Comparison of ENCODE assay signal across 8 mouse cellular contexts in genomic region chr13:74008948-74009718, GRCm38 (mm10). TPM values are rescaled to one million over a fixed set of nuclear protein-coding genes. Genes with fewer than 3 reads are reported as not detected.
A peak's percentile ranks its signal among the peaks of the same experiment; 100 is the strongest.
DNase-seq lines count a peak whose midpoint lies in the region; ATAC-seq and TF ChIP-seq lines count a peak whose summit lies in the region.

Gene Tppp (plus strand): TSS chr13:74009407.

- peak within 1 kb of the TSS; percentile 77 for H3K9ac ChIP-seq in heart, embryonic 11.5 days (ENCODE audit: low read depth, low read length)
- H3K9ac ChIP-seq in kidney, embryonic 15.5 days = peak within 1 kb of the TSS; percentile 49
- H3K9ac ChIP-seq in limb, embryonic 15.5 days = peak within 1 kb of the TSS; percentile 28; the same call in 1 of the 2 replicates
- peak within 1 kb of the TSS; percentile 83 for H3K9ac ChIP-seq in midbrain, postnatal 0 days (replicated peaks; ENCODE audit: low read length, poor library complexity, severe bottlenecking)

- H3K4me3 ChIP-seq in erythroblast, embryonic 14.5 days (replicated peaks) = peak within 1 kb of the TSS; percentile 65
- peak within 1 kb of the TSS; percentile 66 for H3K4me3 ChIP-seq in heart, embryonic 11.5 days (ENCODE audit: low read depth, low read length)
- peak within 1 kb of the TSS; percentile 56 for H3K4me3 ChIP-seq in kidney, embryonic 15.5 days (replicated peaks)
- peak within 1 kb of the TSS; percentile 52 for H3K4me3 ChIP-seq in limb, embryonic 15.5 days
- H3K4me3 ChIP-seq in midbrain, postnatal 0 days (ENCODE audit: low read depth, low read length) = peak within 1 kb of the TSS; percentile 67

- no peaks in the 10 kb centered on the region for H3K36me3 ChIP-seq in erythroblast, embryonic 14.5 days (ENCODE audit: control insufficient read depth)
- H3K36me3 ChIP-seq in heart, embryonic 11.5 days (ENCODE audit: control insufficient read depth, insufficient read depth, low read length) = no peaks in the 10 kb centered on the region
- no peaks in the 10 kb centered on the region for H3K36me3 ChIP-seq in kidney, embryonic 15.5 days
- H3K36me3 ChIP-seq in limb, embryonic 15.5 days = no peaks in the 10 kb centered on the region
- no peaks in the 10 kb centered on the region for H3K36me3 ChIP-seq in midbrain, postnatal 0 days (ENCODE audit: insufficient read depth, low read length)

- peak within 1 kb of the TSS; percentile 100 for H3K4me2 ChIP-seq in heart, embryonic 11.5 days
- H3K4me2 ChIP-seq in kidney, embryonic 15.5 days = peak within 1 kb of the TSS; percentile 99
- H3K4me2 ChIP-seq in limb, embryonic 15.5 days = peak within 1 kb of the TSS; percentile 99
- peak within 1 kb of the TSS; percentile 73 for H3K4me2 ChIP-seq in midbrain, postnatal 0 days (ENCODE audit: low read depth, low read length, poor library complexity, severe bottlenecking)

- H3K9me3 ChIP-seq in erythroblast, embryonic 14.5 days (ENCODE audit: control insufficient read depth, low read length) = no peaks in the 10 kb centered on the region
- no peaks in the 10 kb centered on the region for H3K9me3 ChIP-seq in heart, embryonic 11.5 days (replicated peaks; ENCODE audit: control insufficient read depth, low read length)
- no peaks in the 10 kb centered on the region for H3K9me3 ChIP-seq in kidney, embryonic 15.5 days (replicated peaks)
- H3K9me3 ChIP-seq in limb, embryonic 15.5 days = no peaks in the 10 kb centered on the region
- no peaks in the 10 kb centered on the region for H3K9me3 ChIP-seq in midbrain, postnatal 0 days (ENCODE audit: low read length)

- TF ChIP-seq CTCF in midbrain, postnatal 0 days (IDR thresholded peaks at IDR 0.05) = no peak; the same call in 1 of the 2 replicates

- H3K27me3 ChIP-seq in erythroblast, embryonic 14.5 days (ENCODE audit: control insufficient read depth) = peaks cover 78% of the 10 kb centered on the region
- no peaks in the 10 kb centered on the region for H3K27me3 ChIP-seq in heart, embryonic 11.5 days (ENCODE audit: control insufficient read depth, insufficient read depth, low read length)
- peaks cover 64% of the 10 kb centered on the region for H3K27me3 ChIP-seq in kidney, embryonic 15.5 days
- peaks cover 36% of the 10 kb centered on the region for H3K27me3 ChIP-seq in limb, embryonic 15.5 days
- no peaks in the 10 kb centered on the region for H3K27me3 ChIP-seq in midbrain, postnatal 0 days (ENCODE audit: insufficient read depth, low read length)

- peak; percentile 94 for ATAC-seq in heart, embryonic 11.5 days (replicated peaks; ENCODE audit: insufficient number of reproducible peaks, low FRiP score, low TSS enrichment)
- ATAC-seq in kidney, embryonic 15.5 days (replicated peaks; ENCODE audit: low FRiP score) = peak; percentile 97
- ATAC-seq in limb, embryonic 15.5 days (ENCODE audit: insufficient number of reproducible peaks, low FRiP score, low TSS enrichment, low read depth) = peak; percentile 89
- ATAC-seq in midbrain, postnatal 0 days (ENCODE audit: low FRiP score) = peak; percentile 87

- no peak within 1 kb of the TSS; the same call in 1 of the 2 replicates for H3K27ac ChIP-seq in heart, embryonic 11.5 days (ENCODE audit: low read depth, low read length)
- no peak within 1 kb of the TSS for H3K27ac ChIP-seq in kidney, embryonic 15.5 days
- H3K27ac ChIP-seq in limb, embryonic 15.5 days = no peak within 1 kb of the TSS
- H3K27ac ChIP-seq in midbrain, postnatal 0 days (ENCODE audit: low read depth, low read length) = peak within 1 kb of the TSS; percentile 89

- H3K4me1 ChIP-seq in erythroblast, embryonic 14.5 days (ENCODE audit: control insufficient read depth) = peaks cover 30% of the 10 kb centered on the region
- H3K4me1 ChIP-seq in heart, embryonic 11.5 days (ENCODE audit: control insufficient read depth, insufficient read depth, low read length) = peaks cover 8% of the 10 kb centered on the region; the same call in 1 of the 2 replicates
- H3K4me1 ChIP-seq in kidney, embryonic 15.5 days = peaks cover 22% of the 10 kb centered on the region
- peaks cover 23% of the 10 kb centered on the region for H3K4me1 ChIP-seq in limb, embryonic 15.5 days
- H3K4me1 ChIP-seq in midbrain, postnatal 0 days (ENCODE audit: insufficient read depth, low read length) = peaks cover 9% of the 10 kb centered on the region; the same call in 1 of the 2 replicates

- WGBS in heart, embryonic 11.5 days (ENCODE audit: insufficient replicate concordance) = under 1% methylated on average over 55 of the region's 56 CpGs
- WGBS in kidney, embryonic 15.5 days = under 1% methylated on average over 56 of the region's 56 CpGs
- under 1% methylated on average over 56 of the region's 56 CpGs for WGBS in limb, embryonic 15.5 days
- WGBS in midbrain, postnatal 0 days = under 1% methylated on average over 54 of the region's 56 CpGs

- peak; percentile 91 for DNase-seq in CD4-positive helper T cell, adult 2 months (ENCODE audit: low read depth, low spot score)
- peak; percentile 63 for DNase-seq in brain, embryonic 18.5 days (ENCODE audit: low read depth, low spot score)
- peak; percentile 90 for DNase-seq in midbrain, postnatal 0 days (ENCODE audit: low spot score)
- peak; percentile 83 to 94 for DNase-seq in spleen, postnatal 10 days (ENCODE audit: low spot score in 2 of 2)

RNA-seq across cellular contexts. Expression of gene Tppp, which starts in this region (rescaled TPM):
- polyA plus RNA-seq in erythroblast, embryonic 14.5 days (2012) = 0.02 TPM in 1 of 2 replicates, not detected in the other
- polyA plus RNA-seq in heart, embryonic 11.5 days (2014; fragmentation: Nextera tagmentation; extraction: Ambion mirVana) = 2.7 and 3.2 TPM in 2 replicates
- 0.60 and 0.66 TPM in 2 replicates for polyA plus RNA-seq in kidney, embryonic 15.5 days (2015; fragmentation: Nextera tagmentation; extraction: Ambion mirVana)
- polyA plus RNA-seq in limb, embryonic 15.5 days (2015; fragmentation: Nextera tagmentation; extraction: Ambion mirVana) = 1.8 and 3.3 TPM in 2 replicates
- 34.5 and 35.9 TPM in 2 replicates for total RNA-seq in midbrain, postnatal 0 days (2014; rRNA removed)
- polyA plus RNA-seq in midbrain, postnatal 0 days (2015; fragmentation: Nextera tagmentation; extraction: Ambion mirVana) = 8.3 and 9.8 TPM in 2 replicates

Comparison
In these comparisons a context has a peak if more than half of its experiments do, and no peak if none do; other contexts are left out.
1. Peak in ATAC-seq, H3K4me3 ChIP-seq, H3K9ac ChIP-seq and H3K4me2 ChIP-seq in kidney, embryonic 15.5 days; RNA of the gene not detected or under 1 TPM.
2. H3K9ac ChIP-seq: peak in every context shown above with its lines; median percentile 83 in midbrain, postnatal 0 days; 77 in heart, embryonic 11.5 days; 49 in kidney, embryonic 15.5 days; 28 in limb, embryonic 15.5 days.